Mouse (Mus musculus): ENCODE results near the gene Chac1. TPM values are rescaled to one million over a fixed set of nuclear protein-coding genes. Genes with fewer than 3 reads are reported as not detected.
A peak's percentile ranks its signal among the peaks of the same experiment; 100 is the strongest.

The Chac1 gene
- 8.1 and 9.8 TPM in 2 replicates for polyA plus RNA-seq (2012; rRNA removed)

DNA sequence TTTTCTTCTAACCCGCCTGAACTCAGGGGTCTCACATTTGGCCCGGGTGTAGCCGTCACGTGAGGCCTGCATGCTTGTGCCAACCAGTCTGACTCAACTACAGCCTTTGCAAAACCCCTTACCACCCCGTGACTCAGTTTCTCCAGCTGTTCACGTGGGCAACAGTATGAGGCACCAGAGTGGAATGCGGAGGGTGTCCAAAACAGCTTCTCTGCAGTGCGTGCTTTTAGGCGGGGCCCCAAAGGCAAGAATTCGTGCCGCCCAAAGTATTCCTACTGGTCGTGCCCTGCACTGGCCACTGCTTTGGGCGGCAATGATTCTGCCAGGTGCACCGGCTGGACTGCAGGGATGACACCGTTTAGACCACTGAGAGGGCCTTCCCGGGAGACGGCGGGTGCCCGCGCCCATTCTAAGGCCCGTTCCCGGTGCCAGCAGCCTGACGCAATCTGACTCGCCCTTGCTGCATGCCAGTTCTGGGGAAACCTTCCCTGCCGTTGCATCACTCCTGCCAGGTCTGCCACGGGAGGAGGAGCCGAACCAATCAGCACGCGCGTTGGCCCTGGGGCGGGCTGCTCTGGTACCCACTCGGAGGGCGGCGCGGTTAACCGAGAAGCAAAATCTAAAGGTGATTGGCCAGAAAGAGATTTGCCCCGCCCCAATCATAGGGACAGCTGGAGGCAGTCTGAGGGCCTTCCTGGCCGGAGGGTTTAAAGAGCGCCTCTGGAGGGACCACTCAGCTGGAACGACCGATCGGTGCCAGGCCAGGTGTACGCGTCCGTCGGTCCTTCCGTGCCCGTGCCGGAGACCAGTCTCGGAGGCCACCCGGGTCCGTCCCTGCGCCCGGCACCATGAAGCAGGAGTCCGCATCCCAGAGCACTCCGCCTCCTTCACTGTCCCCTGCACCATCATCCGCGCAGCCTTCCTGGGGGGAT lies at the start of gene Chac1:
Gene Chac1 (plus strand): TSS at position 675 of the 932 bp plus-strand sequence.
- 4% methylated on average over 58 of the region's 58 CpGs for WGBS
- H3K4me3 ChIP-seq (replicated peaks; ENCODE audit: insufficient read depth, low read depth, low read length) = peak within 1 kb of the TSS; percentile 87
- peak; percentile 96 to 97 for DNase-seq
- H3K27ac ChIP-seq (ENCODE audit: insufficient read depth, low read length) = peak within 1 kb of the TSS; percentile 70
- TF ChIP-seq CTCF (IDR thresholded peaks at IDR 0.05; ENCODE audit: borderline replicate concordance, insufficient read depth, low read depth, low read length) (no peak), POLR2A (IDR thresholded peaks at IDR 0.05; ENCODE audit: borderline replicate concordance, insufficient read depth, low read length) (peak; percentile 67; the same call in 1 of the 2 replicates)
- H3K4me1 ChIP-seq (ENCODE audit: control insufficient read depth, insufficient read depth, low read length) = peaks cover 10% of the 10 kb centered on the region; the same call in 1 of the 2 replicates
- H3K27me3 ChIP-seq (ENCODE audit: control insufficient read depth, insufficient read depth, low read length) = no peaks in the 10 kb centered on the region

DNA sequence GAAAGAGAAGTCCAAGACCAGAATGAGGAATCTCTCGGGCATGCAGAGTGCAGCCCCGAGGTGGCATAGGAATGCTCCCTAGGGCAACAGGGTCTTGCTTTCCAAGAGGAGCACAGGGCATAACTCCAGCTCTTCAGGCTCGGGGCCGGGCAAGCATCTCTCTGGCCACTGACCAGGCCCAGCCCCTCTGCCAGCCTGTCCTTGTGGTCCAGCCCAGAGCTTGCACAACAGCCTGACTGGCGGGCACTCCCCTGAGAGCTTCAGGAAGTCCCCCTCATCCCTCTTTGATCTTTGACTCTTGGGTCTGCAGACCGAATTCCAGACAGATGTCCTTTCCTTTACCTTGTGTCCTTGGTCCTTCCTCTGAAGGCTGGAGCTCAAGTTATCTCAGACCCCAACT lies 48.2 kb upstream of the Chac1 start:
- Histone ChIP-seq H3K27me3 (ENCODE audit: control insufficient read depth, insufficient read depth, low read length) (no peaks in the 10 kb centered on the region), H3K4me1 (ENCODE audit: control insufficient read depth, insufficient read depth, low read length) (peaks cover 14% of the 10 kb centered on the region), H3K27ac (ENCODE audit: insufficient read depth, low read length) (no peak overlapping the region), H3K4me3 (replicated peaks; ENCODE audit: insufficient read depth, low read depth, low read length) (no peak overlapping the region)
- WGBS = 42% methylated on average over 6 of the region's 6 CpGs
- DNase-seq = no peak
- TF ChIP-seq POLR2A (IDR thresholded peaks at IDR 0.05; ENCODE audit: borderline replicate concordance, insufficient read depth, low read length) = no peak
- TF ChIP-seq CTCF (IDR thresholded peaks at IDR 0.05; ENCODE audit: borderline replicate concordance, insufficient read depth, low read depth, low read length) = no peak

DNA sequence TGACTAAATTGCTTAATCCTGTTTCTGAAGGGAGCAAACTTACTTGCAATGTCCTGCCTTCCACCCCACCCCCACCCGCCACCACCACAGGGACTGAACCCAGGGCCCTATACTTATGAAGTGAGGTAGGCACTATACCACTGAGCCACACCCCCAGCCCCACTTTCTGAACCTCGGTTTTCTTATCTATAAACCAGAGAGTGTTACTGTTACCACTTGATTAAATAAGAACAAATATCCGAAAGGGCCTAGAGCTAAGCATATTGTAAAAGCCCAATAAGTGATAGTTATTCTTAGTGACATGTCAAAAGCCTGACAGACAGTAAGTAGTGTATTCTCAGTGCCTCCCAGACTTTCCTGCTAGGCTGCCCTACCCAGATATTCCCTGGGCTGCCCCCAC lies 46.6 kb upstream of the Chac1 start:
- Histone ChIP-seq H3K4me3 (replicated peaks; ENCODE audit: insufficient read depth, low read depth, low read length) (no peak overlapping the region), H3K4me1 (ENCODE audit: control insufficient read depth, insufficient read depth, low read length) (peaks cover 8% of the 10 kb centered on the region), H3K27ac (ENCODE audit: insufficient read depth, low read length) (no peak overlapping the region), H3K27me3 (ENCODE audit: control insufficient read depth, insufficient read depth, low read length) (no peaks in the 10 kb centered on the region)
- DNase-seq = no peak
- TF ChIP-seq POLR2A (IDR thresholded peaks at IDR 0.05; ENCODE audit: borderline replicate concordance, insufficient read depth, low read length) = no peak
- TF ChIP-seq CTCF (IDR thresholded peaks at IDR 0.05; ENCODE audit: borderline replicate concordance, insufficient read depth, low read depth, low read length) = no peak
- WGBS = 66% methylated on average over 3 of the region's 3 CpGs

DNA sequence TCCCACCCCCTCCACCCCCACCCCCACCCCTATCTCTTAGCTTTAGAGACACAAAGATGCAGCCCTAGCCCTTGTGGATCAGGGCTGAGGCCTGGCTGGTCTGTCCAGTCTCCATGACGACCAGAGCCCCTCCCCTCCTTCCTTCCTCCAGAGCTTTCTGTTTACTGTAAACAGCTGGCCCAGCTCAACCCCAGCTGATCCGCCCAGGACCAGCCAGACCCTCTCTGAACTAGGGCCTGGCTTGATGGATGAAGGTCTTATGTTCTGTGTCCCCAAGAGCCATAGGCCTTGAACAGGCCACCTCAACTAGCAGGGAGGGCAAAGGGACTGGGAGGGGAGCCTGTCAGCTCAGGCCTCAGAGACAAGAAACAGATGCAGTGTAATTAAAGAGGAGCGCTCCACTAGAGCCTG lies 46.2 kb upstream of the Chac1 start:
- Histone ChIP-seq H3K27ac (ENCODE audit: insufficient read depth, low read length) (no peak overlapping the region), H3K27me3 (ENCODE audit: control insufficient read depth, insufficient read depth, low read length) (no peaks in the 10 kb centered on the region), H3K4me3 (replicated peaks; ENCODE audit: insufficient read depth, low read depth, low read length) (no peak overlapping the region), H3K4me1 (ENCODE audit: control insufficient read depth, insufficient read depth, low read length) (peaks cover 6% of the 10 kb centered on the region)
- DNase-seq = no peak
- TF ChIP-seq CTCF (IDR thresholded peaks at IDR 0.05; ENCODE audit: borderline replicate concordance, insufficient read depth, low read depth, low read length) (no peak), POLR2A (IDR thresholded peaks at IDR 0.05; ENCODE audit: borderline replicate concordance, insufficient read depth, low read length) (no peak)
- 43% methylated on average over 3 of the region's 3 CpGs for WGBS

DNA sequence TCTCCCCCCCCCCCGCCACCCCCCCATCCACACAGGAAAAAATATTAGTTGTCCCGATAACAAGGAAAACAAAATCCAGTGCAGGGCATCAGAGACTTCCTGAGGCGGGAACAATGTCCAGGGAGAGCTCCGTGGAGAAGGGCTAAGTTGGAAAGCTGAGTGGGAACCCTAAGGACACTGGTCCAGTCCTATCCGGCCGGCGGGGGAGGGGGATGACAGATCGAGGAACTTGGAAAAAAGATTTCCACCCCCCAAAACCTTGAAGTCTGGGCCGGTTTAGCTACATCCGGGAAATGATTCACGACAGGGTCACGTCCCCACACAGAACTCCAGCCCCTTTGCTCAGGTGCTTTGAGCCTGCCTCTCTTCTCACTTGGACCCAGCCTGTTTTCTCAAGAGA lies 39.5 kb upstream of the Chac1 start:
- TF ChIP-seq CTCF (IDR thresholded peaks at IDR 0.05; ENCODE audit: borderline replicate concordance, insufficient read depth, low read depth, low read length) (no peak), POLR2A (IDR thresholded peaks at IDR 0.05; ENCODE audit: borderline replicate concordance, insufficient read depth, low read length) (no peak)
- DNase-seq = no peak
- H3K27ac ChIP-seq (ENCODE audit: insufficient read depth, low read length) = no peak overlapping the region

DNA sequence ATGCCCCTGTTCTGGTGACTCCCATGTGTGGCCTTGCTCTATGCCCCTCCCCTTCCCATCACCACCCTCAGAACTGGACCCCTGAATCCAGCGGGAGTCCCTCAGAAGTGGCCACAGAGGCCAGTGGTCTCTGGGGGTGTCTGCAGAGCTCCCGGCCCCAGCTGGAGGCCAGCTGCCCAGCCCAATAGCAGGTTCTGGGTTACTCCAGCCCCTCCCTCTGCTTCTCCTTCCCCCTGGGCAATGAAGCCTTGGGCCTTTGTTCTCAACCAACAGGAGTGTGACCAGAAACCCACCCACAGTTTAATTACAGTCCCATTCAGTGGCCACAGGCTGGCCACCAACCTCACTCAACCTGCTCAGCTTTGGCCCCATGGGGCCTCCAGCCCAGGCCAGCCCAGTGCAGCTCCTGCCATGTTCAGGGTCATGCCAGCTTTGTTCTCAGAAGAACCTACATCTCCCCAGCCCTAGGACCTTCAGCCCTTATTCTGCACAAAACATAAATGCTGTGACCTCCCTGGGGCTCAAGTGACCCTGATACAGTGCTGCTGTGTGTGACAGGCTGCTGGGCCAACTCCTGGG lies 38.6 kb upstream of the Chac1 start:
- H3K27ac ChIP-seq (ENCODE audit: insufficient read depth, low read length) = no peak overlapping the region
- no peak for DNase-seq
- TF ChIP-seq POLR2A (IDR thresholded peaks at IDR 0.05; ENCODE audit: borderline replicate concordance, insufficient read depth, low read length) (no peak), CTCF (IDR thresholded peaks at IDR 0.05; ENCODE audit: borderline replicate concordance, insufficient read depth, low read depth, low read length) (no peak)
- 58% methylated on average over 2 of the region's 2 CpGs for WGBS
- H3K4me1 ChIP-seq (ENCODE audit: control insufficient read depth, insufficient read depth, low read length) = no peaks in the 10 kb centered on the region
- no peak overlapping the region for H3K4me3 ChIP-seq (replicated peaks; ENCODE audit: insufficient read depth, low read depth, low read length)
- no peaks in the 10 kb centered on the region for H3K27me3 ChIP-seq (ENCODE audit: control insufficient read depth, insufficient read depth, low read length)

More for the DNA sequence above, 39.5 kb upstream of the Chac1 start:
- H3K4me1 ChIP-seq (ENCODE audit: control insufficient read depth, insufficient read depth, low read length) = no peaks in the 10 kb centered on the region
- H3K27me3 ChIP-seq (ENCODE audit: control insufficient read depth, insufficient read depth, low read length) = no peaks in the 10 kb centered on the region
- H3K4me3 ChIP-seq (replicated peaks; ENCODE audit: insufficient read depth, low read depth, low read length) = no peak overlapping the region
- WGBS = 65% methylated on average over 12 of the region's 12 CpGs

DNA sequence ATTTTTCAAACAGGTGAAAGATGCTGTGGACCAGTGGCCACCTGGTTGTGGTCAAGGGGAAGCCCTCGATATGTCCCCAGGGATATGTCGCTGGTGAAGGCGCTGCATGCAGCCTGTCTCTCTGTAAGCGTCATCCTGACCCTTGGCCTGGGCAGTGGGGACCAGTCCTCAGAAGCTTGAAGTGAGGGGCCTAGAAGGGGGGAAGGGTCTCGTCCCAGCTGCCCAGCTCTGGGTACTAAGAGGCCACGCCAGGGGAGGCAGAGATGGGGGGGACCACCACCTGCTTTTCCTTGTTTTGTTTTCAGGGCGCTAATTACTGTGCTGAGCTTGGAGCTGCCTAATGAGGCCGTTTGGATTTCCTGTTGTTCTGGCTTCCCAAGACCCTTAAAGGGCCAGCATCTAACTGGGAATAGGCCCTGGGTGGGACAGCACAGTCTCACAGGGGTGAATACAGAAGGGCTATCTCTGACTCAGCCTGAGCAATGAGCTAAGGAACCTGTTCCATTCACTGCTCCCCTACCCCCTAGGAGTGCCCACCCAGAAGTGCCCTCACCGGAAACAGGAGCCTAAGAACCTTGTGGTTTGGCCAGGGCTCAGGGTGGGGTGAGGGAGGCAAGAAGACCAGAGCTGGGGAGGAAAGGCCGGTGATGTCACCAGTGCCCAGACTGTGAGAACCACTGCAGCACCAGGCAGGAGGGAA lies 37.1 kb upstream of the Chac1 start:
- H3K27me3 ChIP-seq (ENCODE audit: control insufficient read depth, insufficient read depth, low read length) = no peaks in the 10 kb centered on the region
- 47% methylated on average over 10 of the region's 10 CpGs for WGBS
- H3K4me3 ChIP-seq (replicated peaks; ENCODE audit: insufficient read depth, low read depth, low read length) = no peak overlapping the region
- H3K27ac ChIP-seq (ENCODE audit: insufficient read depth, low read length) = no peak overlapping the region
- DNase-seq = no peak
- no peak for TF ChIP-seq CTCF (IDR thresholded peaks at IDR 0.05; ENCODE audit: borderline replicate concordance, insufficient read depth, low read depth, low read length)
- no peak for TF ChIP-seq POLR2A (IDR thresholded peaks at IDR 0.05; ENCODE audit: borderline replicate concordance, insufficient read depth, low read length)
- H3K4me1 ChIP-seq (ENCODE audit: control insufficient read depth, insufficient read depth, low read length) = no peaks in the 10 kb centered on the region
